Mouse (Mus musculus): ENCODE measurements at regions not wholly inside any gene's neighbourhood (a gene's known extent, or its start where the extent isn't known, plus 50 kb on each side); places are given as distances from the start of the nearest gene placed in this dataset.

DNA sequence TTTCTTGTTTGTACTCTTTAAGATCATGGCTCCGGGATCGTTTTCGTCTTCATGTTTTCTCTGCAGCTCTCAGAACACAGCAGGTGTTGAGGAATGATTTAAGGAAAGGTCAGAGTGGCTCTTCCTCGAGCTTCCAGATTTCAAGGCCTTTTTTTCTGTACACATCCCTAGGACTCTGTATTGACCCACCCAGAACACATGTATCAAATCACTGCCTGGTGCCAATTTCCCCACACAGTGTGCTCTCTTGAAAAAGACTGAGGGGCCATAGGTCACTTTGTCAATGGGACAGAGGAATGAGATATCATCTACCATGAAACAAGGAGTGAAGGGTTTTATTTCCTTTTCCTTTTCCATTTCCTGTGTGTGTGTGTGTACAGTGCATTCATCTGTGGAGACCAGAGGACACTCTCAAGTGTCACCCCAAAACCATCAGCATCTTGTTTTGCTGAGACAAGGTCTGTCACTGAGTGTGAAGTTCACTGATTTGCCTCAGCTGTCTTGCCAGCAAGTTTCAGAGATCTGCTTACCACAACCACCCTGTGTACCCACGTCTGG lies 157.4 kb upstream of the Cxcr4 start:
- in situ Hi-C loops (cut with MboI; ENCODE audit: low sequenced_read_pairs), result no loop called here

DNA sequence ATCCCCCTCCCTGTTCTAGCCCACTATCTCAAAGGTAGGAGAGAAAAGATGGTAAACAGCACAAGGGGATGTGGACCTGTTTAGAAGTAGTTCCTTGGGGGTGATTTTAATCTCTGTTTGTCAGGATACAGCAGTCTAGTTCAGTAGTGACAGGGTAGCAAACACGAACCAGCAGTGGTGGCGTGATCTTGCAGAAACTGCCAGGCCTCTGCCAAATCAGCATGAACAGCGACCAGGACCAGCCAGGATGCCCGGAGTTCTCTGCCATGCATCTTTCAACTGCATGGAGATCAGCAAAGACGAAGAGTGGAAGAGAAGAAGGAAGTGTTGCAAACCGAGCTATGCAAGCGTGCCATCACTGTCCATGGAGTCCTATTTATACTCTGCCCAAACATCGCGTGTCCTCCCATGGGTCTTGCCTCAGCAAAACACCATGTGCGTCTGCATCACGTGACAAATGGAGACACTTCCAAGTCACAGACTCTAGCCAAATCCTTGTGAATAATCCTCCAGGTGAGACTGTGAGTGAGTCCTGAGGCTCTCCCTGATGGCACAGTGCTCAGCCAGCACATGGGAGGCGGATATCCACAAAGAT lies 155.2 kb upstream of the Cxcr4 start:
- in situ Hi-C loops (cut with MboI; ENCODE audit: low sequenced_read_pairs), result no loop called here

GRCm38 (mm10) chr1:128746461-128747009 lies 154.4 kb upstream of the Cxcr4 start:
- in situ Hi-C loops (cut with MboI; ENCODE audit: low sequenced_read_pairs), result no loop called here

DNA sequence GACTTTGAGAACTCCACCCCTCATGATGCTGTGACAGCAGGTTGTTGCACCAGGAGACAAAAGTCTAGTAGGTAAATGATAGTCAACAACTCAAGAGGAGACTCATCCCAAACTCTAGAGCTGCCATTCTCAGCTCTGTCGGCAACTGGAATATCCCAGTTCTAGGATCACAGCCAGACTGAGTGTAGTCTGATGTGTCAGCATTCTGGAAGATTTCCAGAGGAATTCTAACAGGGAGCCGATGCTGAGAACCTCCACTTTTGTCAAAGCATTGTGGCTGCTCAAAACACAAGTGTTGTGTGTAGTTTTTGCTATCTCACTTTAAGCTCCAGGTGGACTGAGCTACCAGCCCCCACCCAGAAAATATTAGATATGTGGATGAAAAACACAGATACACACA lies 148.5 kb upstream of the Cxcr4 start:
- in situ Hi-C loops (cut with MboI; ENCODE audit: low sequenced_read_pairs), result no loop called here

- in situ Hi-C loops (cut with MboI; ENCODE audit: low sequenced_read_pairs), result no loop called here
Measured at GRCm38 (mm10) chr1:128738152-128738551, 146.1 kb upstream of the Cxcr4 start.

DNA sequence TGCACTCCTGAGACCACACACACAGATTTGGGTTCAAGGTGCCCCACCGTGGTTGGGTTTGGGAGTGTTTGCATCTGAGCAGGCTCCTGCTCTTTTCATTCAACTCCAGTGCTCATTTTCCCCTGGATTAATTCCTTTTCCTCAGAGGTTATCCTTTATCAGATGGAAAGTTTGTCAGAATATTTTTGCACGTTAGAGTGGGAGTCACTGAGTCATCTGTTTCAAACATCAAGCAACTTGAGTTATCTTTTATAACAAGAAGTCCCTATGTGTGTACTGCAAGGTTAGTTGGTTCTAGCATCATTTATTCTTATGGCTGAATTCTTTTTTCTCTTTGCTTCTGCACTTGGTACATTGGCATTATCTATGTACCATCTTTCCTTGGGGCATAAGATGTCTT lies 142.8 kb upstream of the Cxcr4 start:
- in situ Hi-C loops (cut with MboI; ENCODE audit: low sequenced_read_pairs), result no loop called here

- in situ Hi-C loops (cut with MboI; ENCODE audit: low sequenced_read_pairs), result no loop called here
Measured at GRCm38 (mm10) chr1:128731445-128731844, 139.4 kb upstream of the Cxcr4 start.

DNA sequence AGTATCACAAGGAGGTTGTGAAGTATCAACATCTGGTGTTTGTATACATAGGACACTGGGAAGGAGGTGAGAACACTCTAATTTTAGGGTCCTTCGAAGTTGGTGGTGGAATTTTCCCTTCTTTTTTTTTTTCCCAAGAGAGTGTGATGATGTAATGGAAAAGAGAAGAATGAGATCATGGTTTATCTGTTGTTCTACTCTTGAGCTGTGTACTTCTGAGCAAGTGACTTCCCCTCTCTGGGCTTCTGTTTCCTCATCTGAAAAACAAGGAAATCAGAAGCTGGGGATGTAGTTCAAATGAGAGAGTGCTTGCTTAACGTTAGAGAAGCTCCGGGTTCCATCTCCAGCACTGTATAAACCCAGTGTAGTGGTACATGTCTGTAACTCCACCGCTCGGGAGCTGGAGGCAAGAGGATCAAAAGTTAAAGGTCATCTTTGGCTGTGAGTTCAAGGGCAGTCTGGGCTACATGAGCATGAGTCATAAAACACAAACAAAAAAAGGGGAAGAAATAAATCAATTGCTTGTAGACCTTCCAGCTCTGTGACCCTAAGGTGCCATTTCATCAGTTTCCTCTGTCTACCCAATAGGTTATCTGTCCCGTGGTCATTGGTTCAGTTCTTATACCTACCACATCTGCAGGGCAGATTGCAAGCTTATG lies 132.5 kb upstream of the Cxcr4 start:
- in situ Hi-C loops (cut with MboI; ENCODE audit: low sequenced_read_pairs), result no loop called here

DNA sequence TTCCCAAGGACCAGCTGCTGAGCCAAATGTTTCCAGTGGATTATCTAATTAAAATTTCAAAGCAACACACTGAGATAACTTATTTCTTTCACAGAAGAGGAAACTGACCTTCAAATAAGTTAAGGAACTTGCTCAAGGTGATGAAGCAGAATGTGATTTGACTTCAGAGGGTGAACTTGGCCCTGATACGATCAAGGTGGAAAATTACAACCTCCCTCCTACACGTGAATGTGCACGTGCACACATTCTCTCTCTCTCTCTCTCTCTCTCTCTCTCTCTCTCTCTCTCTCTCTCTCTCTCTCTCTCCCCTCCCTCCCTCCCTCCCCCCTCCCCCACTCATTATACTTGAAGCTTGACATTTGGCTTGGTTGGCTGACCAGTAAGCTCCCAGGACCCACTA lies 131.8 kb upstream of the Cxcr4 start:
- in situ Hi-C loops (cut with MboI; ENCODE audit: low sequenced_read_pairs), result no loop called here

DNA sequence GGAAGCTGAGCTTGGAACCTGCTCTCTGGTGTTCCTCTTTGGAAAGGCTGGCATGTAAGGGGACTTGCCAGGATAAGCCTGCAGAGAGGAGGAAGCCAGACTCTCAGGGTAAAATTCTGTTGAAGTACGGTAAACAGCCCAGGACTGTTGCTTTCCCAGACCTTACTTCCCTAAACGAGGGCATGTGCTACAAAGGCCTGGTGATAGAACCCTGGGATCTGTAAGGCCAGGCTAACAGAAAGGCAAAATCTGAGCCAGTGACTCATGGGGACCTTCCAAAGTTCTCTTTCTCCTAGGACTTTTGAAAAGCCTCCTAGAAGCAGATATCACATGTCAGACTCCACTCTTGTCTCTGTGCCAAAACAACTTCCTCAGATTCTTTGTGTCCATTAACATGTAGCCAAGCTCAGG lies 130.0 kb upstream of the Cxcr4 start:
- in situ Hi-C loops (cut with MboI; ENCODE audit: low sequenced_read_pairs), result no loop called here

GRCm38 (mm10) chr1:128714843-128715242 lies 122.8 kb upstream of the Cxcr4 start:
- in situ Hi-C loops (cut with MboI; ENCODE audit: low sequenced_read_pairs), result no loop called here

GRCm38 (mm10) chr1:128712876-128713275 lies 120.8 kb upstream of the Cxcr4 start:
- in situ Hi-C loops (cut with MboI; ENCODE audit: low sequenced_read_pairs), result no loop called here

DNA sequence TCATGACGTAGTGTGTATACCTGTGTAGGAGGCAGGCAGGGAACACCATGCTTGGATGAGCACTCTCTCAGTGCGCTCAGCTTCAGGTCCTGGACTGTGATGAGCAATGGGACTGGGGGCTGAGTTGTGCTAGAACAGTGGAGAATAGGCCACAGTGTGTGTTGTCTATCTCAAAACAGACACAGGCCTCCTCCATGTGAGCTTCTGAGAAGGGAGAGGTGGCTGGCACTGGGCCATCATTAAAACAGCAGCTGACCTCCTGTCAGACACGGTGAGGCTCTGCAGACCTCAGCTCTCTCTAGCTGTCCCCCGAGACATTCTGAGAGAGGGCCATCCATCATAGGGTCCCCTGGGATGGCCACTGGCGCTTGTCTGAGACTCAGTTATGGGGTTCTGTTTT lies 119.0 kb upstream of the Cxcr4 start:
- in situ Hi-C loops (cut with MboI; ENCODE audit: low sequenced_read_pairs), result no loop called here

- in situ Hi-C loops (cut with MboI; ENCODE audit: low sequenced_read_pairs), result no loop called here
Measured at GRCm38 (mm10) chr1:128707747-128708146, 115.7 kb upstream of the Cxcr4 start.

GRCm38 (mm10) chr1:128706167-128706566 lies 114.1 kb upstream of the Cxcr4 start:
- in situ Hi-C loops (cut with MboI; ENCODE audit: low sequenced_read_pairs), result no loop called here

DNA sequence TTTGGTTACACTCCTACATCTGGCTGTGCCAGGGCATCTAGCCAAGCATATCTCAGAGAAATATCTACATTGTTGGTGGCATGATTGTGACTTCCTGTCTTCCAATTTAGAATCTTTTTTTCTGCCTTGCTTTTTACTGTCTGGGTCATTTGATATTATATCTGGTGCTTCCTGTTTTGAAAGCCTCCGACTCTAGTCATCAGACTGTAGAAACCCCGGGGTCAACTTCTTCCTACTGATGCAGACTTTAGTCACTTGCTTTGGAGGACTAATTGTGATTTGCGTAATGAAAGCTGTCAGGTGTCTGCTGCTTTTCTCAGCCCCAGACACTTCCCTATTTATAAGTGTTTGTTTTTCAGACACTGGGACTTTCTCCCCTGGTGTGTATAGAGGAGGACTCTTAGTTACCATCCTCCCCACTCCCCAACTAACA lies 113.0 kb upstream of the Cxcr4 start:
- in situ Hi-C loops (cut with MboI; ENCODE audit: low sequenced_read_pairs), result no loop called here

- in situ Hi-C loops (cut with MboI; ENCODE audit: low sequenced_read_pairs), result no loop called here
Measured at GRCm38 (mm10) chr1:128701326-128701725, 109.2 kb upstream of the Cxcr4 start.

DNA sequence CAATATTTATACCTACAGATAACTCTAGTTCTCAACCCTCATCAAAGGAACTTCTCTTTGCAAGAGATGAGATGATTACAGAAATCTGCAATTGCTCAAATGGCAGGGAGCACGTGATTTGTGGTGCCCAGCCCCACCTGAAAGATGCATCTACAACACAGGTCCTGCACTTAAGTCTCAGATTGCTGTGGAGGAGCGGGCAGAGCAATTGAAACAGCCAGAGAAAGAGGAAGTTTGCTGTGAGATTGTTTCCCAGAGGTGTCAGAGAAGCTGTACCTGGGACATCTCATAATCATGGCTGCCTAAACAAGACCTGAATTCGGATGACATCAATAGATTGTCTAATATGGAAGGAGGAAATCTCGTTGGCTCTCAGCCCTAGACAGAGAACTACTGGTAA lies 105.9 kb upstream of the Cxcr4 start:
- in situ Hi-C loops (cut with MboI; ENCODE audit: low sequenced_read_pairs), result no loop called here

- in situ Hi-C loops (cut with MboI; ENCODE audit: low sequenced_read_pairs), result no loop called here
Measured at GRCm38 (mm10) chr1:128695936-128696335, 103.8 kb upstream of the Cxcr4 start.

DNA sequence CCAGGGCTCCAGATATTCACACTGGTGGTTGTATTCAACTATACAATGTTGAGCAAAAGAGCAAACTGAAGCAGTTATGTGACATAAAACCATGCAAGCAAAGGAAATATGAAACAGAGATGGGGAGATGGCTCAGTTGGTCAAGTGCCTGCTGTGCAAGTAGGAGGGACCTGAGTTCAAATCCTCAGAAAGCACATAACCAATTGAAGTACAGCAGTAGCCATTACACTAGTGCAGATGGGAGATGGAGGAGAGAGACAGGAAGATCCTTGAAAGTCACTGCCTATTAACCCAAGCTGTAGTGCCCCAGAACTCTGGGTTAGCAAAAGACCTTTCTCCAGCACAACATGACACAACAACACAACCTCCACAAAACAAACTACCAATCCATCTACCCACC lies 100.7 kb upstream of the Cxcr4 start:
- in situ Hi-C loops (cut with MboI; ENCODE audit: low sequenced_read_pairs), result no loop called here

DNA sequence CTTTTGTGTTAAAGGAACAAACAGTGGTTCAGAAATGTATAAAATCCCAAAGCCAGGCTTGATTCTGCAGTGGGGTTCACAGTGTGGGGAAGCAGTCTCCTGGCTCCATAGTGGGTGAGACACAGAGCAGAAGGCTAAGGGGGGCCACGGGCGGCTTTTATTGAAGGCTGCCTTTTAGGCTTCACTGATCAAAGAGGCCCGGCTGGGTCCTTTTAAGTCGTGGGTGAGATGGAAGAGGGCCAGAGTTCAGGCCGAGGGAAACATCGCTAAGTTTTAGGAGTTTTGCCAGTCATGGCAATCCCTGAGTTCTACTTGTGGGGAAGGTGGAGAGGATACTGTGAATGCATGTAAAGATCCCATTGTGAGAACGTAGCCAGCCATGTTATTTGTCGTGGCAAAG lies 100.2 kb upstream of the Cxcr4 start:
- in situ Hi-C loops (cut with MboI; ENCODE audit: low sequenced_read_pairs), result no loop called here

- in situ Hi-C loops (cut with MboI; ENCODE audit: low sequenced_read_pairs), result no loop called here
Measured at GRCm38 (mm10) chr1:128687236-128687927, 95.3 kb upstream of the Cxcr4 start.
